Mouse (Mus musculus) heart, adult 2 months (tissue): ENCODE results near the gene Cyp1b1. TPM values are rescaled to one million over a fixed set of nuclear protein-coding genes. Genes with fewer than 3 reads are reported as not detected.

ENCODE experiments used
- DNase-seq, 2 experiments: peaks; one replicate each; pipeline ENCODE4 v3.0.0; 2021
- H3K27ac ChIP-seq: fragments of 200-600 bp; 2 replicates; pipeline ENCODE4 v1.8.1; 2022
- H3K27me3 ChIP-seq: fragments of 200-500 bp; 2 replicates; pipeline ENCODE4 v1.6.1; 2012; ENCODE audit warnings: mild to moderate bottlenecking, low read length, inconsistent platforms, mixed read lengths; ENCODE audit not compliant: control insufficient read depth, insufficient read depth
- H3K36me3 ChIP-seq: fragments of 200-500 bp; 2 replicates; pipeline ENCODE4 v1.6.1; 2012; ENCODE audit warnings: low read length, inconsistent platforms; ENCODE audit not compliant: control insufficient read depth, insufficient read depth
- H3K4me1 ChIP-seq: fragments of 200-500 bp; 2 replicates; pipeline ENCODE4 v1.6.1; 2011; ENCODE audit warnings: low read length; ENCODE audit not compliant: control insufficient read depth, insufficient read depth
- H3K4me3 ChIP-seq: fragments of 200-600 bp; 2 replicates; pipeline ENCODE4 v1.8.1; 2022
- H3K79me2 ChIP-seq: fragments of 200-500 bp; replicated peaks from 2 replicates; pipeline ENCODE4 v1.6.1; 2012; ENCODE audit warnings: mild to moderate bottlenecking, inconsistent platforms, low read length, moderate library complexity, mixed read lengths; ENCODE audit not compliant: control insufficient read depth, insufficient read depth
- H3K9ac ChIP-seq: fragments of 200-500 bp; 2 replicates; pipeline ENCODE4 v1.6.1; 2012; ENCODE audit warnings: low read depth, mild to moderate bottlenecking, control low read depth, inconsistent platforms, low read length, mixed read lengths
- CTCF ChIP-seq: fragments of 200-600 bp; IDR thresholded peaks from 2 replicates; pipeline ENCODE4 v1.8.1; 2022; ENCODE audit warnings: antibody characterized with exemption, mild to moderate bottlenecking, moderate library complexity
- EP300 ChIP-seq: fragments of 200-500 bp; IDR thresholded peaks from 2 replicates; pipeline ENCODE4 v1.6.1; 2011; ENCODE audit warnings: low read depth, low read length, control low read depth; ENCODE audit not compliant: insufficient read depth
- POLR2A ChIP-seq: fragments of 200-500 bp; IDR thresholded peaks from 2 replicates; pipeline ENCODE4 v1.6.1; 2011; ENCODE audit warnings: mild to moderate bottlenecking, low read depth, low read length, control low read depth; ENCODE audit not compliant: insufficient read depth
- WGBS: fragments of 180-500 bp; shearing (Covaris S2); methylation state at CpG from one replicate; pipeline ENCODE4 v1.1.7; 2018; 5-methylcytosine and 5-hydroxymethylcytosine counted together
- intact Hi-C: fragments of 180-260 bp; cut with DNase I; formaldehyde crosslinking; loops from one replicate; pipeline ENCODE4 v1.15.1; 2025
- polyA plus RNA-seq: library from polyadenylated mRNA; depleted of rRNA; stranded (reverse); fragments of >200 nt; gene quantifications from 2 replicates; pipeline ENCODE4 v1.2.3, GENCODE M21; 2012
- total RNA-seq, 2 experiments: library from RNA; stranded (reverse); gene quantifications; 2 replicates each; pipeline ENCODE4 v1.2.3; 2021

Cyp1b1 gene
- total and polyA plus RNA-seq, 3 experiments = 4.6 to 5.9 (median 5.1) TPM

DNA sequence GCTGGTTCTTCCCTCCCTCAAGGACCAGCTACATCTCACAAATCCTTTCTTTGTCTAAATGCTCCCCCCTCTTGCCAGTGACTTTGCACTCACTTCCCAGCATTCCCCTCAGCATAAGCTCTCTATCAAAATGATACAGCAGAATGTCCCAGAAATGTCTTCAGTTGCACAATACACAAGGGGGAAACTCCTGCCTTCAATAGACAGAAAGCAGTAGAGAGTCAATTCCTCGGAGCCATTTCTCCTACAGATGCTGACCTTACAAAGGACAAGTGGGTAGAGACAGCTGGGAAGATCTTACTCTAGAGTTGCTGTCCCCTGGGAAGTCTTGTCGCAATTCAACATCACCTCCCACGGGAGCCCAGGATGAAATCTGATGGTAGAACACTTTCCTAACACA is 22.7 kb upstream of the Cyp1b1 start:
- Histone ChIP-seq H3K27ac (0 out of 2 replicates have a peak overlapping the region, but pooled peaks have one; percentile 23), H3K27me3 (no peaks in the 10 kb centered on the region; the same call in 1 of the 2 replicates), H3K4me3 (no peak overlapping the region), H3K4me1 (peaks cover 6% of the 10 kb centered on the region), H3K79me2 (no peaks in the 10 kb centered on the region), H3K36me3 (no peaks in the 10 kb centered on the region), H3K9ac (no peak overlapping the region)
- peak in 1 of 2 experiments; percentile 28 for DNase-seq
- WGBS = 64% methylated on average over 3 of the region's 3 CpGs
- intact Hi-C loops = no loop called here
- no peak for TF ChIP-seq POLR2A
- TF ChIP-seq EP300 = no peak

GRCm38 (mm10) chr17:79733039-79733438 is 18.2 kb upstream of the Cyp1b1 start:
- no peak overlapping the region for H3K27ac ChIP-seq
- 66% methylated on average over 4 of the region's 4 CpGs for WGBS
- intact Hi-C loops = no loop called here
- H3K27me3 ChIP-seq = peaks cover 4% of the 10 kb centered on the region; the same call in 1 of the 2 replicates
- peaks cover 5% of the 10 kb centered on the region for H3K4me1 ChIP-seq
- DNase-seq = no peak
- no peaks in the 10 kb centered on the region for H3K79me2 ChIP-seq
- no peaks in the 10 kb centered on the region for H3K36me3 ChIP-seq
- TF ChIP-seq POLR2A (no peak), CTCF (no peak), EP300 (no peak)
- H3K9ac ChIP-seq = no peak overlapping the region
- no peak overlapping the region for H3K4me3 ChIP-seq

GRCm38 (mm10) chr17:79730988-79731387 is 16.1 kb upstream of the Cyp1b1 start:
- Histone ChIP-seq H3K4me3 (no peak overlapping the region), H3K27ac (no peak overlapping the region), H3K27me3 (peaks cover 4% of the 10 kb centered on the region; the same call in 1 of the 2 replicates), H3K36me3 (no peaks in the 10 kb centered on the region), H3K4me1 (no peaks in the 10 kb centered on the region), H3K79me2 (no peaks in the 10 kb centered on the region), H3K9ac (no peak overlapping the region)
- intact Hi-C loops = no loop called here
- no peak for DNase-seq
- 33% methylated on average over 8 of the region's 8 CpGs for WGBS
- TF ChIP-seq EP300 (no peak), CTCF (no peak), POLR2A (no peak)

DNA sequence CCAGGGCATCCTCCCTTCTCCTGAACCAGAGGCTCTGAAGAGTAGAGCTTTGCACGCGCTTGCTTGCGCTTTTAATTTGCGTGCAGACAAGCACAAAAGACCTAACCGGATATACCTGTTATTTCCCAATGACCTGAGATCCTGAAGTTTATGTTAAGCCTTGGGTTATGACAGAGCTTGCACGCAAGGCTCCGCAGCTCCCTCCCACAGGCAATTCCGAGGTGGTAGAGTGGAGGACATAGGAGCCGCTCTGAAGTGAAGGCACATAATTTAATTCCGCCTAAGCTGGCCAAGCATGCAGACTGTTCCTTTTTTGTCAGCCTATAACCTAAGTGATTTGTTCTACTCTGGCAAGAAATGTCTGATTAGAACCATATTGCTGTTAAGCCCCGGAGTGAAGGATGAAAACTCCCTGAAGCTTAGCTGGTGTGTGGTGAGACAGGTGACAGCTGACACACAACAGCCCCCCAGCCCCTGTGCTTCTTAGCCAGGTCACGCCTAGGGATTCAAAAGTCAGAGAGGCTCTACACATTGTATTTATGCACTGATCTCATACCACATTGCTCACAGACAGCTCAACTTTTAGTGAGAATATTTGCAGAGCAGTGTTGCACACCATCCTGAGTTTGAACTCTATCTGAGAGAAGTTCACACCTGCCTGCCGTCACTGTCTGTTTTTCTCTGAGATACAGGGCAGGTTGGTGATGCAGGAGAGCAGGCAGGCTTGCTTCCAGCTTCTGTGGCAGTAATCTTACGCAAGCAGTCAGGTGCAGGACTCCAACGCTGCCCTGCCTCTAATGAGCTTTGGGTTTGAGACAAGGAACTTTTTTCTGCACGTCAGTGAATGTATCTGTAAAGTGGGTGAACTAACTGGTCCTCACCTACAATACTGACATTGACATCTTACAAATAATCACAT is 14.0 kb upstream of the Cyp1b1 start:
- Histone ChIP-seq H3K79me2 (no peaks in the 10 kb centered on the region), H3K4me1 (no peaks in the 10 kb centered on the region), H3K27me3 (peaks cover 4% of the 10 kb centered on the region; the same call in 1 of the 2 replicates), H3K4me3 (no peak overlapping the region), H3K9ac (no peak overlapping the region), H3K27ac (no peak overlapping the region), H3K36me3 (no peaks in the 10 kb centered on the region)
- intact Hi-C loops = no loop called here
- DNase-seq = no peak
- WGBS = 43% methylated on average over 16 of the region's 16 CpGs
- TF ChIP-seq CTCF (no peak), POLR2A (no peak), EP300 (no peak)

- H3K36me3 ChIP-seq = no peaks in the 10 kb centered on the region
- no peak overlapping the region for H3K4me3 ChIP-seq
- 47% methylated on average over 14 of the region's 14 CpGs for WGBS
- intact Hi-C loops = no loop called here
- no peak overlapping the region for H3K27ac ChIP-seq
- H3K4me1 ChIP-seq = no peaks in the 10 kb centered on the region
- H3K9ac ChIP-seq = no peak overlapping the region
- TF ChIP-seq POLR2A (no peak), EP300 (no peak), CTCF (no peak)
- H3K27me3 ChIP-seq = peaks cover 4% of the 10 kb centered on the region; the same call in 1 of the 2 replicates
- no peaks in the 10 kb centered on the region for H3K79me2 ChIP-seq
- DNase-seq = no peak
These were observed 13.3 kb upstream of the Cyp1b1 start for GRCm38 (mm10) chr17:79728053-79728584.

DNA sequence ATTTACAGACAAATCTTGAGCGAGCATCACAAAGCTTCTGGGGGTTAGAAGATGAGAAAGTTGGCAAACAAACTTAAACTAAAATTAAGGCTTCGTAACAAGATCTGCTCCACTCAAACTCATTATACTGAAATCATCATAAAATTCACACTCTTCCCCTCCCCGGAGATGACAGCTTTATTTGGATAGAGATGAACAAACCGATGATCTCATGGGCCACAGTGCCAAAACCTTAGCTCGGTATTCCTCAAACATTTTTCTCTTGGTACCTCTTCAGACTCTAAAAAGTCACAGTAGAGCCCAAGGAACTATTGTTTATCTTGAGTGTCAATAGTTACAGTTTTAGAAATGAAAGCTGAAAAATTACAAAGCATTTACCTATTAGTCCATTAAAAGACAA is 11.8 kb upstream of the Cyp1b1 start:
- Histone ChIP-seq H3K36me3 (no peaks in the 10 kb centered on the region), H3K9ac (no peak overlapping the region), H3K79me2 (no peaks in the 10 kb centered on the region), H3K27me3 (peaks cover 4% of the 10 kb centered on the region; the same call in 1 of the 2 replicates), H3K27ac (no peak overlapping the region), H3K4me3 (no peak overlapping the region), H3K4me1 (no peaks in the 10 kb centered on the region)
- peak in 1 of 2 experiments; percentile 26 for DNase-seq
- WGBS = 76% methylated on average over 5 of the region's 5 CpGs
- intact Hi-C loops = no loop called here
- no peak for TF ChIP-seq CTCF
- no peak for TF ChIP-seq EP300
- no peak for TF ChIP-seq POLR2A
